Mouse (Mus musculus): ENCODE data around the gene Clic4.

The Clic4 gene

GRCm38 (mm10) chr4:135272640-135273306, at the start of gene Clic4:
Clic4 (minus strand) TSS chr4:135272814.
- DNase-seq (ENCODE audit: low spot score): peak; percentile 99

GRCm38 (mm10) chr4:135317966-135318365, 45.4 kb upstream of the Clic4 start:
- DNase-seq (ENCODE audit: low spot score): peak; percentile 60

DNA sequence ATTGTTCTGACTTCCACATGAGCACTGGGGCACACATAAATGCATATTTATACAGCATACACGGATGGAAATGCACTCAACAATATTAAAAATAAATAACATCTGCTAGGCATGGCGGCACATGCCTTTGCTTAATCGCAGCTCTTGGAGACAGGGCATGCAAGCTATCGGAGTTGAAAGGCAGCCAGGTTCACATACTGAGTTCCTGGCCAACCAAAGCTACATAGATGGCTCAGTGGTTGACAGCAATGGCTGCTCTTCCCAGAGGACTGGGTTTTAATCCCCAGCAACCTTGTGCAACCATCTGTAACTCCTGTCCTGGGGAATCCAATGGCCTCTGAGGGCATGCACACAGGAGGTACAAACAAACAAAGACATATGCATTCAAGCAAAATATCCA, 44.9 kb upstream of the Clic4 start:
- DNase-seq (ENCODE audit: low spot score): no peak

GRCm38 (mm10) chr4:135315287-135315686, 42.7 kb upstream of the Clic4 start:
- no peak for DNase-seq (ENCODE audit: low spot score)

GRCm38 (mm10) chr4:135314419-135314832, 41.8 kb upstream of the Clic4 start:
- no peak for DNase-seq (ENCODE audit: low spot score)

DNA sequence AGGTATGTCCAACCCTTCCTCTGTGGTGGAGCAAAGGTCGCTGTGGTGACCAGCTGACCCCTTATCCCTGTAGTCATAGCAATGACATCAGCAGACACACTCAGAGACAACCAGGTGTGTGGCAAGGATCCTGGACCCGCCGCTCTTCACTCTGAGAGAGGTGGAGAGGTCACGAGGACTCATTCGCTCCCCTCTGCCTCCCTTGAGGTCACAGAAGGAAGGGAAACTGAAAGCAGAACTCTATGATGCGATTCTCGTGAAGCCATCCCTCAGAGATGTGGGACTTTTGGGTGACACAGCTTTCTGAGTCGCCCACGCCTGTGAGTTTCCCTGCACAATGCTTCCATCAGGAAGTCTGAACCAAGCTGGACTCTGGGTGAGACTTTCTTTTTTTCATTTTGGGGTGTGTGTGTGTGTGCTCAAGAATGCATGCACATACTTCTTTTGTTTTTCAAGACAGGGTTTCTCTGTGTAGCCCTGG, 41.2 kb upstream of the Clic4 start:
- DNase-seq (ENCODE audit: low spot score): peak; percentile 66

DNA sequence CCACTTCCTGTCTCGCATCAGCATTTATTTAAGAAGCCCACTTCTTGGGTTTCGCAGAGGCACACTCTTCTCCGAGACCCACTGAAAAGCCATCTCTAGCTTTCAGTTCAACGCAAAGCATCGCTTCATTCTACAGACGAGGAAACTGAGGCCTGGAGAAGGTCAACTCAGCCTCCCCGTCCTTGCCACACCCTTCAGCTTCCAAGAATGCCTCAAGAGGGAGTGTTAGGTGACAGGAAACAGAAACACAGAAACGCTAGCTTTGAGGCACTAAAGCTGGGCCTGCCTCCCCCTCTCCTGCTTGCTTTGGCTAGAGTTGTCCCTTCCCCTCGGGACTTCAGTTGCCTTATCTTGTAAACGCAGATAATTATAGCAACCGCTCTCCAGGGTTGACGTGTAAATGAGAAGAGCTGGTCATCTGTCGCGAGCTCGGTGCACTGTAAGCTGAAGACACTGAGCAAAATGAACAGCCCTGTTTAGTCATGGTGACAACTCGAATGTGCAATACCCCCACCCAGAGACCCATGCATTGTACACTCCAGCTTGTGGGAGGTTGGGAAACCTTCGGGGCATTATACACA, 40.6 kb upstream of the Clic4 start:
- no peak for DNase-seq (ENCODE audit: low spot score)

- no peak for DNase-seq (ENCODE audit: low spot score)
These were observed 40.1 kb upstream of the Clic4 start for GRCm38 (mm10) chr4:135312706-135313105.

- no peak for DNase-seq (ENCODE audit: low spot score)
These were observed 37.8 kb upstream of the Clic4 start for GRCm38 (mm10) chr4:135310371-135310770.

DNA sequence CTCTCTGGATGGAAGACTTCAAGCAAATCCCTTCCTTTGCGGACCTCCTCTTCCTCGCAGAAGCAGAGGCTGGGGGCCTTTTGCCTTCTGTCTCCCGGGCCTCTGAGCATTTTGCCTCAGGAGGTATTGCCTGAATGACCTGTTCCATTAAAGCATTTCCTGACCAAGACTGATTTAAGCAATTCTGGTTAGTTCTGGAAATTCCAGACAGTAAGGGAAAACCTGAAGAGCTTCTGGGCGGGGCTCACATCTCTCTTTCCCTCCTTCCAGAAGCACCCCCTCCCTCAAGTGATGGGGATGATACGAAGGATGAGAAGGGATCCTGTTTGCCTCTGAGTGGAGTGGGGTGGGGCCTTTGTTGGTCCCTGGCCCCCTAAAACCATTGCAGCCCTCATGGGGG, 37.1 kb upstream of the Clic4 start:
- no peak for DNase-seq (ENCODE audit: low spot score)

- no peak for DNase-seq (ENCODE audit: low spot score)
These were observed 36.6 kb upstream of the Clic4 start for GRCm38 (mm10) chr4:135309112-135309659.

DNA sequence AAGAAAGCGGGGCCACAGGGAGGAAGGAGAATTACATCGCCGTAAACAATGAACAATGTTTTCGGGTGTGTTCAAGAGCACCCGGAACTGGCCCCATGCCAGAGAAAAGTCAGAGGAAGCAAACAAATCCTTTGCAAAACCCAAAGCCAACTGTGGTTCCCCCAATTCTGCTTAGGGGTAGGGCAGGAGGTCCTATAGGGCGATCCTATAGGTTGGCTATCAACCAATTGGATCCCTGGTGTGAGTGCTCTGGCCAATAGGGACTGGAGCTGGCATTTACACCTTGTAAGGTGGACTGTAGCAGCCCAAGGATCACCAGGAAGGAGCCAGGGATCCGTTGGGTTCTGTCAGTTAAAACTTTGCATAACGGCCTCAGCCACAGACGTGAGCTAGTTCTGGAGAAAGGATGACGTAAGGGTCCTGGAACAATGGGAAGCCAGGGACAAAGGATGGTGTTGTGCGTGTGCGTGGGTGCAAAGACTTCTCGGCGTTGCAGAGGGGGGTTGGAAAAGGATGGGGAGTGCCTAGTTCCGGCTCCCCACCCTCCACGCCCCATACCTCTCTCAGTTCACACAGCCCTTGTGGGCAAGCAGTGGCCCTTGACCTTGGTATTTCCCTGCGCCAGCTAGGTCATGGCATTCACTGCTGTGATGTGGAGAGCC, 34.5 kb upstream of the Clic4 start:
- DNase-seq (ENCODE audit: low spot score): no peak

DNA sequence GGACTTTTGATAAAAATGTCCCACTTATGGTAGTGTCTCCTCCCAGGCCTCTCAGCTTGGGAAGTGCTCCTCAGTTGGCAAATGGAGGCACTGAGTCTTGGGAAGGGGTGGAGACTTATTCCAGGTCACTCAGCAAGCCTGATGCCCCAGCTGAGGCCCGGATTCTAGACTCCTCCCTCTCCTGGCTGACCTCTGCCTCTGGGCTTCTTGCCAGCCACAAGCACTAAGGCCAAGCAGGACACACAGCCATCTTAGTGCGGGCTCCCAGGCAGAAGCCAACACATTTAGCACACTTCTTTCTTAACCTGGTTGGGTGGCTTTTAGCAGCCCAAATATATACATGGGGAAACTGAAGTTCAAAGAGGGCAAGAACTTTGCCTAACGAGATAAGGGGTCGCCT, 33.9 kb upstream of the Clic4 start:
- DNase-seq (ENCODE audit: low spot score): no peak

- no peak for DNase-seq (ENCODE audit: low spot score)
These were observed 29.6 kb upstream of the Clic4 start for GRCm38 (mm10) chr4:135302261-135302660.

GRCm38 (mm10) chr4:135301166-135301565, 28.6 kb upstream of the Clic4 start:
- no peak for DNase-seq (ENCODE audit: low spot score)

DNA sequence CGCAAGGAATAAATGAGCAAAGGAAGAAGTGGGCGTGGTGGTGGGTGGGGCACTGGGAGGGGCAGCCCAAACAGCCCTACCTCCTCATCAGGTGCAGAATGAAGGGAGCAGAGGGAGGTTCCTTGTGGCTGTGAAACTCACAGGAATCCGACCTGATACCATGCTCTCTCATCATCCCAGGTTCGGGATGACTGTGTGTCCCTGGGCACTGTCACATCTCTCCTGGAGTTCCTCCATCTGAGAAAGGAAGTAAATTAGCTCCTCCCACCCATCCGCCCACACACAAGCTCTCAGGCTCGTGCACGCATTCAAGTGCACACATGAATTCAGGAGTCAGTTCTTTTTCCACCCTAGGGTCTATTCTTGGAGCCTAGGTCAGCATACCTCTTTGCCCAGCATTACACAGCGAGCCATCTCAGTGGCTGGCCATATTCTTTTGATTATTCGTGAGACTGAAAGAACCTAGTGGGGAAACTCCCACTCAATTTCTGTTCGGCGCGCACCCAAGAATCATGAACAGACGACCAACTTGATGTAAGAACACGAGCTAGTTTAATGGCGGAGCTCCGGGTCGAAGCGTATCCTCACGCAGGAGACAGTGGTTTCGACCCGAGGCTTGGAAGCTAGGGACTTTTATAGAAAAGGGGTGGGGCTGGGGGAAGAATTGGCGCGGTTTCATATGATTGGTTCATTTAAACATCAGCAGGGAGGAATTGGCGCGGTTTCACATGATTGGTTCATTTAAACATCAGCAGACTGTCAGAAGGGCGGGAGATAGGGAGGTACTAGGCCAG, 27.8 kb upstream of the Clic4 start:
- DNase-seq (ENCODE audit: low spot score): no peak

DNA sequence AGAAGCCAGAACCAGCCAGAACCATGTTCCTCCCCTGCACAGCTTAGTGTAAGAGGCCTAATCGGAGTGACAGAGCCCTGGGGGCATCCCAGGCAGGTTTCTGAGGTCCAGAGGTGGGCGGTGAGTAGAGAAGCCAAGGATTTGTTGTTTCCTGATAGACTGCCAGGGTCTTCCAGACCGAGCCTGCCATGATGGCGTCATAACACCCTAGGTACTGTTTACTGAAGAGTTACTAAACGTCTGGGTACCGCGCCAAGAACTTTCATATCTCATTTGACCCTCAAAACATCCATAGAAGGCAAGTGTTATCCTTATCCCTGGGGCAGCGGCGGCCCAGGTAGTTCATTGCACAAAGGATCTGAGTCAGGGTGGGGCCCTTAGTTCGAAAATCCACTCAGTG, 26.1 kb upstream of the Clic4 start:
- no peak for DNase-seq (ENCODE audit: low spot score)

GRCm38 (mm10) chr4:135297931-135298546, 25.4 kb upstream of the Clic4 start:
- no peak for DNase-seq (ENCODE audit: low spot score)

- no peak for DNase-seq (ENCODE audit: low spot score)
These were observed 24.5 kb upstream of the Clic4 start for GRCm38 (mm10) chr4:135297146-135297545.

DNA sequence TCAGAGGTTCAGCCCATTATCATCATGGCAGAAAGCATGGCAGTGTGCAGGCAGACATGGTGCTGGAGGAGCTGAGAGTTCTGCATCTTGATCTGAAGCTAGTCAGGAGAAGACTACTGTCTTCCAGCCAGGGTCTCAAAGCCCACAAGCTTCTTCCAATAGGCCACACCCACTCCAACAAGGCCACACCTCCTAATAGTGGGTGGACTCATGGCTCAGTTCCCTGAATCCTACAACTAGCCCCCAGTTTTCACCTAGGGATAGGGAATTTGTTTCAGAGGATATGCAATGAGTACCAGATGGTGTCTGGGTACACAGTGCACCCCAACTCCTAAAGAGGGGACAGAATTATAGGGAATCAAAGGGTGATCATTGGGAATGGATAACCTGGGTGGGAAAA, 24.0 kb upstream of the Clic4 start:
- DNase-seq (ENCODE audit: low spot score): no peak

- DNase-seq (ENCODE audit: low spot score): no peak
These were observed 21.2 kb upstream of the Clic4 start for GRCm38 (mm10) chr4:135293813-135294212.
